Mouse (Mus musculus): ENCODE data around the gene Cxcl17.

DNA sequence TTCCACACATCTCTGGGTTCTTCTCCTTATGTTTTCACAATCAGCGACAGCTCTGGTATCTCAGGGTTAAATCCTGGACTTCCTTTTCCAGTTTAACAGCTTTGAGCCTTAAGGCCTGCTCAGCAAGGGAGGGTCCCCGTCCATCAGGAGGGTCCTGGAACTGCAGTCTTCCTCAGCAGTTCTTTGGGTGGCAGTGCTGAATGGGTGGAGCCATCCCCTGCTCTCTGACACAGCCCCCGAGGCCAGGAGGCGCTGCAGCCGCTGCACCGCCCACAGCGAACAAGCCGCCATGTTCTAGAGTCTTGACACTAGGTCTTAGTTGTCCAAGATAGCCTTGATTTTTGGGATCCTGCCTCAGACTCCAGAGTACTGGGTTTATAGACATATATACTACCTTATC, 6.8 kb upstream of the Cxcl17 start:
- no peak for TF ChIP-seq CTCF (IDR thresholded peaks at IDR 0.05; ENCODE audit: extremely low read depth, insufficient read depth, low read length)
- TF ChIP-seq POLR2A (IDR thresholded peaks at IDR 0.05; ENCODE audit: extremely low read depth, insufficient read depth, low read length): no peak

Measured in cortical plate, adult 2 months (tissue).